ENCODE assay signal across 17 mouse cellular contexts in the genomic region with DNA sequence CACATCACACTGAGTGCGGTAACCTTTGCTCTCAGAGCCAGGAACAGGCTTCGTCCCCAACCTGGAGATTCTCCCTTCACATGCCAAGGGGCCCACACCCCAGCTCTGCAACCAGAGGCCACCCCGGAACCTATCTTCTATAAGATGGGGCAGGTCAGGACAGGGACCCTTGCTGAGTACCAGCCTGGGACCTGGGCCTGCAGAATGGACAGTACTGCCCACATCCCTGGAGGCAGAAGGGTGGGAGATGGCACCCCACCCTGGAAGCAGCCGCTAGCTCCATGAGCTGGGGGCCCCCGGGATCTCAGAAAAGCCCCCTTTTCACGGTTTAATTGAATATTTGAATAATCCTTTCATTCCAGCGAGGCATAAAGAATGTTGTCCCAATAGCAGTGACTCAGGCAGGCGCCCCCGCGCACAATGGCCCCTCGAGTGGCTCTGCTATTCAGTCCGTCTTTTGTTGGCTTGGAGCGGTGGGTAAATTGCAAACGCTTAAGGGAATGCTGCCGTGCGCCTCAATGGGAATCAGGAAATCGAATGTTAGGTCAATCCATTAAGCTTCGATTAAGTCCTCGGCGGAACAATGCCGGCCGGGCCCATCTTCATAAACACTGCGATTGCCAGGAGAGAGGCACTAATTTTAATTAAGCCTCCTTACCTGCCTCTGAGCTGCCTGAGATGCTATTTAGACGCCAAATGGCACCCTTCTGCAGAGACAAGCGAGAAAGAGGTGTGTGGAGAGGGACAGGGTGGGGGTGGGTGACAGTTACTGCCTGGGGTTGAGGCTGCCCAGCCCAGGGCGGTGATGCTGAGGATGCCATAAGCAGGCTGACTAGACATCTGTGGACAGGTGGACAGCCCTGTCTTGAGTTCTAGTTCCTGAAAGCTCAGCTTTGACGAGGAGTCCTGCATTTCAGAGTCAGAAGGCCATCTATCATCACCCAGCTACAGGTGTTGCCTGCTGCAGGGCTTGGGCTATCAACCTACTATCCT. TPM values are rescaled to one million over a fixed set of nuclear protein-coding genes. Genes with fewer than 3 reads are reported as not detected.
DNase-seq lines count a peak whose midpoint lies in the region; ATAC-seq and TF ChIP-seq lines count a peak whose summit lies in the region.
"Had no signal": no experiment of that assay in that cellular context is flagged by ENCODE, and none has a peak within 500 bp of the region (broad histone marks: within the 10 kb centered on the region; RNA-seq: fewer than 3 reads in every experiment).

No protein-coding gene starts in this region.

- ATAC-seq in forebrain, embryonic 11.5 days (replicated peaks; ENCODE audit: low FRiP score) = peak; percentile 49
- 0 out of 2 replicates have a peak, but pooled peaks have one; percentile 21 for ATAC-seq in hindbrain, embryonic 14.5 days (ENCODE audit: low FRiP score)
- no peak for ATAC-seq in midbrain, postnatal 0 days (ENCODE audit: low FRiP score)
- ATAC-seq: liver, postnatal 0 days had no signal

- H3K4me1 ChIP-seq in E14TG2a.4 (replicated peaks; ENCODE audit: low read depth, low read length) = peaks cover 45% of the 10 kb centered on the region
- H3K4me1 ChIP-seq in forebrain, embryonic 11.5 days (replicated peaks; ENCODE audit: control insufficient read depth, insufficient read depth, low read length) = peaks cover 20% of the 10 kb centered on the region
- peaks cover 11% of the 10 kb centered on the region for H3K4me1 ChIP-seq in hindbrain, embryonic 14.5 days (replicated peaks; ENCODE audit: control insufficient read depth, insufficient read depth, low read length)
- H3K4me1 ChIP-seq in midbrain, postnatal 0 days (ENCODE audit: insufficient read depth, low read length) = no peaks in the 10 kb centered on the region
- H3K4me1 ChIP-seq: limb, embryonic 13.5 days had no signal

- no peak overlapping the region for H3K9ac ChIP-seq in forebrain, embryonic 11.5 days (ENCODE audit: low read length)
- H3K9ac ChIP-seq in hindbrain, embryonic 14.5 days = 0 out of 2 replicates have a peak overlapping the region, but pooled peaks have one; percentile 14
- H3K9ac ChIP-seq in midbrain, postnatal 0 days (replicated peaks; ENCODE audit: low read length, poor library complexity, severe bottlenecking) = no peak overlapping the region
- H3K9ac ChIP-seq: limb, embryonic 13.5 days; liver, postnatal 0 days had no signal

- intact Hi-C loops in left cerebral cortex, postnatal 25 days (cut with DNase I) = no loop called here

- DNase-seq in forebrain, embryonic 11.5 days (ENCODE audit: low spot score) = peak; percentile 77
- no peak for DNase-seq in hindbrain, embryonic 14.5 days (ENCODE audit: low spot score)
- peak; percentile 9 for DNase-seq in midbrain, postnatal 0 days (ENCODE audit: low spot score)
- no peak for DNase-seq in adrenal gland, postnatal 10 days
- DNase-seq in left cerebral cortex, postnatal 25 days (ENCODE audit: low spot score in 2 of 2) = no peak
- DNase-seq in layer of hippocampus, adult 9-11 months = no peak
- DNase-seq in right cerebral cortex, adult 18-20 months = no peak
- DNase-seq: cerebellum, adult 18-20 months; gastrocnemius, postnatal 36 days; kidney, postnatal 10 days; liver, postnatal 0 days; right cerebral cortex, postnatal 14 days; thymus, postnatal 36 days had no signal

- H3K4me3 ChIP-seq in E14TG2a.4 (replicated peaks; ENCODE audit: low read length) = peak overlapping the region; percentile 45
- no peak overlapping the region for H3K4me3 ChIP-seq in forebrain, embryonic 11.5 days (ENCODE audit: low read depth, low read length)
- H3K4me3 ChIP-seq in hindbrain, embryonic 14.5 days (replicated peaks; ENCODE audit: low read length) = no peak overlapping the region
- no peak overlapping the region for H3K4me3 ChIP-seq in midbrain, postnatal 0 days (ENCODE audit: low read depth, low read length)
- H3K4me3 ChIP-seq: limb, embryonic 13.5 days had no signal

- H3K36me3 ChIP-seq in E14TG2a.4 (ENCODE audit: insufficient read depth, low read length) = no peaks in the 10 kb centered on the region
- no peaks in the 10 kb centered on the region for H3K36me3 ChIP-seq in forebrain, embryonic 11.5 days (ENCODE audit: control insufficient read depth, insufficient read depth, low read length)
- H3K36me3 ChIP-seq in hindbrain, embryonic 14.5 days (replicated peaks; ENCODE audit: control insufficient read depth, insufficient read depth) = no peaks in the 10 kb centered on the region
- H3K36me3 ChIP-seq in midbrain, postnatal 0 days (ENCODE audit: insufficient read depth, low read length) = no peaks in the 10 kb centered on the region
- H3K36me3 ChIP-seq: limb, embryonic 13.5 days had no signal

- H3K4me2 ChIP-seq in forebrain, embryonic 11.5 days (ENCODE audit: low read depth, low read length, severe bottlenecking) = peak overlapping the region; percentile 18
- H3K4me2 ChIP-seq in hindbrain, embryonic 14.5 days (replicated peaks) = peak overlapping the region; percentile 15
- H3K4me2 ChIP-seq in midbrain, postnatal 0 days (ENCODE audit: low read depth, low read length, poor library complexity, severe bottlenecking) = no peak overlapping the region
- H3K4me2 ChIP-seq: limb, embryonic 13.5 days had no signal

- TF ChIP-seq CTCF in E14TG2a.4 (conservative IDR thresholded peaks at IDR 0.05; ENCODE audit: low read length) = no peak
- TF ChIP-seq CTCF in midbrain, postnatal 0 days (IDR thresholded peaks at IDR 0.05) = no peak

- peaks cover 95% of the 10 kb centered on the region for H3K27me3 ChIP-seq in E14TG2a.4 (ENCODE audit: insufficient read depth, low read length)
- H3K27me3 ChIP-seq in forebrain, embryonic 11.5 days (ENCODE audit: control insufficient read depth, insufficient read depth, low read length) = peaks cover 94% of the 10 kb centered on the region
- H3K27me3 ChIP-seq in hindbrain, embryonic 14.5 days (ENCODE audit: control insufficient read depth, insufficient read depth, low read length) = peaks cover 15% of the 10 kb centered on the region; the same call in 1 of the 2 replicates
- peaks cover 14% of the 10 kb centered on the region for H3K27me3 ChIP-seq in midbrain, postnatal 0 days (ENCODE audit: insufficient read depth, low read length)

- WGBS in forebrain, embryonic 11.5 days = 12% methylated on average over 27 of the region's 27 CpGs
- 14% methylated on average over 27 of the region's 27 CpGs for WGBS in hindbrain, embryonic 14.5 days
- WGBS in midbrain, postnatal 0 days = 23% methylated on average over 27 of the region's 27 CpGs

- 0 out of 2 replicates have a peak overlapping the region, but pooled peaks have one; percentile 31 for H3K27ac ChIP-seq in forebrain, embryonic 11.5 days (ENCODE audit: low read depth, low read length)
- no peak overlapping the region; the same call in 1 of the 2 replicates for H3K27ac ChIP-seq in hindbrain, embryonic 14.5 days
- no peak overlapping the region for H3K27ac ChIP-seq in midbrain, postnatal 0 days (ENCODE audit: low read depth, low read length)
- H3K27ac ChIP-seq: limb, embryonic 13.5 days had no signal

- no peaks in the 10 kb centered on the region for H3K9me3 ChIP-seq in E14TG2a.4 (ENCODE audit: low read length)
- no peaks in the 10 kb centered on the region for H3K9me3 ChIP-seq in forebrain, embryonic 11.5 days (ENCODE audit: control insufficient read depth, low read length)
- no peaks in the 10 kb centered on the region for H3K9me3 ChIP-seq in hindbrain, embryonic 14.5 days (ENCODE audit: control insufficient read depth, low read length)
- H3K9me3 ChIP-seq in midbrain, postnatal 0 days (ENCODE audit: low read length) = no peaks in the 10 kb centered on the region
- H3K9me3 ChIP-seq: limb, embryonic 13.5 days had no signal

RNA-seq across cellular contexts. Expression of gene Nr5a1, which starts 16.9 kb away (rescaled TPM):
- 0.27 and 0.40 TPM in 2 replicates for polyA plus RNA-seq in forebrain, embryonic 11.5 days (2014; fragmentation: Nextera tagmentation; extraction: Ambion mirVana)
- 0.08 and 0.09 TPM in 2 replicates for polyA plus RNA-seq in hindbrain, embryonic 14.5 days (2014; fragmentation: Nextera tagmentation; extraction: Ambion mirVana)
- 0.11 and 0.61 TPM in 2 replicates for total RNA-seq in midbrain, postnatal 0 days (2014; rRNA removed)
- polyA plus RNA-seq in midbrain, postnatal 0 days (2015; fragmentation: Nextera tagmentation; extraction: Ambion mirVana) = 1.2 and 2.1 TPM in 2 replicates
- total RNA-seq in adrenal gland, postnatal 10 days (2021) = 100 to 1,000 TPM; 221 to 331 TPM
- not detected for total RNA-seq in left cerebral cortex, postnatal 25 days (2021)
- total RNA-seq: gastrocnemius, postnatal 36 days; layer of hippocampus, postnatal 25 days had no signal
- polyA plus RNA-seq: heart, embryonic 14.5 days; limb, embryonic 13.5 days; liver, postnatal 0 days had no signal

RNA-seq across cellular contexts. Expression of gene Psmb7, which starts 53.5 kb away (rescaled TPM):
- polyA plus RNA-seq in forebrain, embryonic 11.5 days (2014; fragmentation: Nextera tagmentation; extraction: Ambion mirVana) = 333 and 341 TPM in 2 replicates
- 291 and 305 TPM in 2 replicates for polyA plus RNA-seq in hindbrain, embryonic 14.5 days (2014; fragmentation: Nextera tagmentation; extraction: Ambion mirVana)
- 218 and 239 TPM in 2 replicates for total RNA-seq in midbrain, postnatal 0 days (2014; rRNA removed)
- 282 and 287 TPM in 2 replicates for polyA plus RNA-seq in midbrain, postnatal 0 days (2015; fragmentation: Nextera tagmentation; extraction: Ambion mirVana)
- 100 to 1,000 TPM; 274 to 276 TPM for total RNA-seq in adrenal gland, postnatal 10 days (2021)
- total RNA-seq in left cerebral cortex, postnatal 25 days (2021) = 100 to 1,000 TPM; 213 to 217 TPM

Comparison
In these comparisons a context has a peak if more than half of its experiments do, and no peak if none do; other contexts are left out.
1. DNase-seq: peak in forebrain, embryonic 11.5 days (single experiment) and midbrain, postnatal 0 days (single experiment); none in hindbrain, embryonic 14.5 days (single experiment), adrenal gland, postnatal 10 days (single experiment), left cerebral cortex, postnatal 25 days (0 of 2), layer of hippocampus, adult 9-11 months (single experiment) and right cerebral cortex, adult 18-20 months (single experiment).
2. RNA of gene Nr5a1, which starts 16.9 kb away (total RNA-seq): 221 to 331 TPM in adrenal gland, postnatal 10 days; not detected in left cerebral cortex, postnatal 25 days and 0.11 to 0.61 TPM in midbrain, postnatal 0 days; every median in the first group is over 100 times any median in the second.